Mouse (Mus musculus) embryonic fibroblast, embryonic 13.5 days (primary cell): ENCODE measurements around the gene Itih5. TPM values are rescaled to one million over a fixed set of nuclear protein-coding genes. Genes with fewer than 3 reads are reported as not detected.

ENCODE experiments used
- H3K27ac ChIP-seq: 2 replicates; pipeline ENCODE4 v1.5.1; 2012; ENCODE audit warnings: low read length, control low read depth, inconsistent platforms; ENCODE audit not compliant: insufficient read depth
- H3K4me1 ChIP-seq: 2 replicates; pipeline ENCODE4 v1.6.1; 2011; ENCODE audit warnings: low read length; ENCODE audit not compliant: control insufficient read depth, insufficient read depth
- H3K4me3 ChIP-seq: 2 replicates; pipeline ENCODE4 v1.5.1; 2011; ENCODE audit warnings: mild to moderate bottlenecking, control low read depth, low read length; ENCODE audit not compliant: insufficient read depth
- CTCF ChIP-seq: IDR thresholded peaks from 2 replicates; pipeline ENCODE4 v1.5.1; 2011; ENCODE audit warnings: mild to moderate bottlenecking, control low read depth, low read length, moderate library complexity, borderline replicate concordance; ENCODE audit not compliant: insufficient read depth
- POLR2A ChIP-seq: IDR thresholded peaks from 2 replicates; pipeline ENCODE4 v1.6.1; 2011; ENCODE audit warnings: low read depth, mild to moderate bottlenecking, control low read depth, low read length, moderate library complexity
- polyA plus RNA-seq: library from polyadenylated mRNA; stranded (reverse); fragments of >200 nt; gene quantifications from 2 replicates; pipeline ENCODE4 v1.2.4, GENCODE M21; 2011; ENCODE audit warnings: low read depth; ENCODE audit not compliant: missing spikeins, insufficient read length

The Itih5 gene
- polyA plus RNA-seq, 1 experiment: 8.5 TPM

DNA sequence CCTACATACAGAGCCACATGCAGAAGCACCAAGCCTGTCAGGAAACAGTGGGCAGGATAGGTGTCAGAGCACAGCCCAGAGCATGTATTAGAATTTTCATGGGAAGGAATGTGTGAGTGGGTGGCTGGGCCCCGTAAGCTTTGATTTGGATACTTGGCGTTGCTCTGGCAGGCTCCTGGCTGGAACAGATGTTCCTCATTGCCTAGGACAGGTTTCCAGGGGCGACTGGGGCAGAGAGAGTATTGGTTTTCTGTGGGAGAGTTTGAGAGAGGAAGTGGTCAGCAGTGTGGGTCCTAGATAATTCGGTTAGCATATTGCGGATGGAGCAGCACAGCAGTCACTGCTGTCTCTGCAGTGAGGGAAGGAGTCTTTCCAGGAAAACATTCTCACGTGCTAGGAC is 13.3 kb downstream of the Itih5 start:
- TF ChIP-seq POLR2A: no peak
- H3K4me3 ChIP-seq: no peak overlapping the region
- no peak overlapping the region for H3K27ac ChIP-seq
- no peaks in the 10 kb centered on the region; the same call in 1 of the 2 replicates for H3K4me1 ChIP-seq

DNA sequence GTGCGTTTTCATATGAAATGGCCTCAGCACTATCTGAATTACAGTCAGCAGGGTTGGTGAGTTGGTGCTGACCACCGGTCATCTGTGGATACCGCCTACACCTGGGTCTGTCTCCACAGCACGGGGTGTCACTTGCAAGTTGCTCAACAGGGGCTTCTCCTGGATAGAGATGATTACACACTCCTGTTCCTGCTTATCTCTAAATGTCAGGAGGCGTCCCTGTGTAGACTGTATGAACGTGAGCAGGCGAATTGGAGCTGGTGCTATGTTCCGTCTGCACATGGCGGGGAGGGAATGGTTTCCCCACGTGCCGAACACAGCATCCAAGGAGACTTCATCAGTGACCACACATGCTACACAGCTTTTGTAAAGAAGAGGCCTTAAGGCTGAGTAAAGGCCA is 13.9 kb downstream of the Itih5 start:
- TF ChIP-seq CTCF: no peak
- TF ChIP-seq POLR2A: no peak
- Histone ChIP-seq H3K27ac (no peak overlapping the region), H3K4me1 (no peaks in the 10 kb centered on the region; the same call in 1 of the 2 replicates), H3K4me3 (no peak overlapping the region)

DNA sequence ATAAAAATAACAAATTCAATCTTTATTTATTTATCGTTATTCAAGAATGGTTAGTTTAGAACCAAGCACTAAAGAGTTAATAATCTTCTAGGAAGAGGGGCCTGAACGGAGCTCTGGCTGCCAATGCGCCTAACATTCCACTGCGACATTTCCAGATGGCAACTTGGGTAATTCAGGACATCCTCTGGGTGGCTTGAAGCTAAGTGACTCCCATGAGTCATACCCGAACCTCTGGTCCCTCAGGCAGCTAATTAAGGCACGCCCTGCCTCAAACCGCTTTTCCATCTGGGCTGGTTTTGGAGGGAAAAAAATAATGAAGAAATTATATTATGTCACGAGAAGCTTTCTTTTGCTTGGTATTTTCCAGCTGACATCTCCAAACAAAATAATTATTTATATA is 14.6 kb downstream of the Itih5 start:
- Histone ChIP-seq H3K4me3 (no peak overlapping the region), H3K4me1 (no peaks in the 10 kb centered on the region; the same call in 1 of the 2 replicates), H3K27ac (no peak overlapping the region)
- TF ChIP-seq POLR2A: no peak
- TF ChIP-seq CTCF: no peak

DNA sequence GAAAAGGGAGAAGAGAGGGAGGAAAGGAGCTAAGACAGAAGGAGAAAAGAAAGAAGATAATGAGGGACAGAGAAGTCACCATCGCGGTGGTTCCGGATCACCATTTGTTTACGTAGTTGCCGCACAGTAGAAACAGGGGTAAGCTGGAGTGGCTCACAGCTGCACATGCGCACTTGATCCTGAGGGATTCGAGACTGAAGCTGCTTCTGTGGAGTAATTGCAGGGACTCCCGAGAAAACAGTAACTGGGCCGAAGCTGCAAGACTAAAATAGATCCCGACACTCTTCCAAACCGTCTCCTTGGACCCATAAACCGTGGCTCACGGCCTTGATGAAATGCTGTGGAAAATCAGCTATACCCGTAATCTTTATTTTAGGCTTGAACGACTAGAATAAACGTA is 16.6 kb downstream of the Itih5 start:
- no peak for TF ChIP-seq CTCF
- no peak for TF ChIP-seq POLR2A
- Histone ChIP-seq H3K4me3 (no peak overlapping the region), H3K4me1 (no peaks in the 10 kb centered on the region), H3K27ac (no peak overlapping the region)

DNA sequence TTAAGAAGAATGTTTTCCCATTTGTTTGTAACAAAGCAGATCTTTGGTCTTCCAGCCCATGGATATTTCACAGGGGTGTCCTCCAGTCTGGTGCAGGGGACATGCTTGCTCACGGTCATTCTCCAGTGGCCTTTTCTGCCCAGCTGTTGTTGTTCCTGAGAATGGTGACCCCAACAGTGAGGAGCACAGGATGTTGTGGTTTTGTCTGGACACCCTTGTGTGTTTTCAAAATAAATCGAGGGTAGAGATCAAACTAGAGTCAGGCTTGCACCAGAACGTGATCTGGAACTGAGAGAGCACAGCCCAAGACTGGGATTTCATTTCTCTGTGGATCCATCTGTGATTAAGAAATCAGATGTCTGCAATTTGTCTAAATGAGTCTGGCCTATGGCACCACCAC is 40.2 kb downstream of the Itih5 start:
- H3K4me1 ChIP-seq: no peaks in the 10 kb centered on the region
- no peak overlapping the region for H3K27ac ChIP-seq
- no peak for TF ChIP-seq CTCF
- no peak for TF ChIP-seq POLR2A
- H3K4me3 ChIP-seq: no peak overlapping the region

DNA sequence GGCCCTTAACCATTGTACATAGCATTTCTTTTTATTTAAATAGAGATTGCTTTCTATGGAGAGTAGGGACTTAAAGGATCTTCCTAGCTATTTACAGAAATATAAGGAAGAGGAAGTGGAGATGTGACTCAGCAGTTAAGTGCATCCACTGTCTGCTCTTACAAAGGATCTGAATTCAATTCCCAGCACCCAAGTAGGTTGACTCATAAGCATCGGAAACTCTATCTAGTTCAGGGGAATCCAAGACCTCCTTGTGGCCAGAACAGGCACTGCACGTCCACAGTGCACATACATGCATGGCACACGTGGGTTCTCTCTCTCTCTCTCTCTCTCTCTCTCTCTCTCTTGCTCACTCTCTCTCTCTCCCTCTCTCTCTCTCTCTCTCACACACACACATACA is 41.8 kb downstream of the Itih5 start:
- Histone ChIP-seq H3K27ac (no peak overlapping the region), H3K4me1 (no peaks in the 10 kb centered on the region), H3K4me3 (no peak overlapping the region)
- no peak for TF ChIP-seq POLR2A
- no peak for TF ChIP-seq CTCF

DNA sequence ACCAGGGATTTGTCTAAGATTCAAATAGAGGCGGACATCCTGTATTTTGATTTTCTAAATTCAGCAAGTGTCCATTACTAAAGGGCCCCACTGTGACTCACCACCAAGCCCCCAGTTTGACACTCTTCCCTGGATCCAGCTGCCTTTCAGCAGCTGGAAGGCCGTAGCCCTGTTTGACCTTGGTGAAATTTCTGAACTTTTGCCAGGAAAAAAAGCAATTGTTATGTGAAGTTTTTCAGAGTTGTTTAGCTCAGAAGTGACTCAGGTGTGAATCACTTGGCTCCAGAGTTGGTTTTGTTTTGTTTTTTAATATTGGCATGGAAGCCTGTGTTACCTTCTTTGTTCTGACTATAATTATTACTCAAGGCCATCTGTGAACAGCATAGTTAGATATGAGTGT is 46.0 kb downstream of the Itih5 start:
- Histone ChIP-seq H3K27ac (no peak overlapping the region), H3K4me1 (no peaks in the 10 kb centered on the region), H3K4me3 (no peak overlapping the region)
- no peak for TF ChIP-seq POLR2A
- TF ChIP-seq CTCF: no peak

DNA sequence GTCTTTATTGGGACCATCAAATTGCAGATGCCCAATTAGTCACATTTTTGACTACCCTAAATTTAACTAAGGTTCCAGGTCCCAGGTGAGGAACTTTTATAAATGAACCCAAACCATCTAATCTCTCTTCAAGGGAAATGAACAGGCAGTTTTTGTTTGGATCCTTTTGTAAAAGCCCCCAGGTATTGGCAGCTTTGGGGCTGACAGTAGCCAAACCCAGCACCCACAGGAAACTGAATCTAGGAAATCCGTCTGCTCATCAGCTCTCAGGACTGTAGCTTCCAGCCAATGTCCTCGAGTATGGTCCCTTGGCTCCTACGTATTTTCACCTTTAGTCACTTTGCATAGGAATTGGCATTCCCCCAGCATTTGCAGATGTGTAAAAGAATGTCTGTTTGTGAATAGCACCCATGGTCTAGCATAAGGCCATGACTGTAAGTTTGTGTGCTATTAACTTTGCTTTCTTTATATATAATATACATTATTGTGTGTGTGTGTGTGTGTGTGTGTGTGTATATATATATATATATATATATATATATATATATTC is 47.4 kb downstream of the Itih5 start:
- TF ChIP-seq CTCF: no peak
- no peak for TF ChIP-seq POLR2A
- H3K27ac ChIP-seq: no peak overlapping the region
- no peak overlapping the region for H3K4me3 ChIP-seq
- H3K4me1 ChIP-seq: no peaks in the 10 kb centered on the region

DNA sequence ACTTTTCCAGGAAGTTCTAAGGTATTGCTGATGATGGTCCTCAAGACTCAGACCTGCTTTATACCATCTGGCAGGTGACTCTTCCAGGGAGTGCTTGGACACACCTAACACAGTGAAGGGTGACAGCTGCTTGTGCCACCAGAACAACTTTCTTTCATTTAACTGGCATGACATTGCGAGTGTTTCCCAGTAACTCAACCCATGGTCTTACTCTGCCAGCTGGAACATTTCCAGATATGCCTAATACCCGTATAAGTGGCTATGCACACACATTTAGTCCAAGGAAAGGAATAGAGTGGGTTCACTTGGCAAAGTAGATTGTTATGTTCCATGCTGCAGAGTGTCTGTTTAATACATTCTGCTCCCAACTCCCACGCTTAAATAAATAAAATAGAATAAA is 50.9 kb downstream of the Itih5 start:
- Histone ChIP-seq H3K4me1 (no peaks in the 10 kb centered on the region), H3K27ac (no peak overlapping the region), H3K4me3 (no peak overlapping the region)
- TF ChIP-seq POLR2A (no peak), CTCF (no peak)

DNA sequence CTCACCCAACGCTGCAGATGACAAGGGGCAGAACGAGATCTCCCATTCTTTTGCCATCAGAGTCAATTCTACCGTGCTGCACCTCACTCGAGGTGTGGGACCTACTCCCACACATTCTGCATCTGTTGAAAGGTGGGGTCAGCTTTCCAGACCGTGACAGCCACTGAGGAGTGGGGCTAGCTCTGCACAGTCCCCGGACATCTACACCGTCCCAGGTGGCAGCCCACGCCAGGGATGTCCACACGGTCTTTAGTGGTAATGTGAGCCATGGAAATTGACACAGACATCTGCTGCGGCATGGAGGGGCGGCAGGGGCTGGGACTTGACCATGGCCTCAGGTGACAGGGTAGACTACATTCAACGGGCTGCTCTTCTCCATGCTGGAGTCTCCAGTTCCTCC is 60.1 kb downstream of the Itih5 start:
- Histone ChIP-seq H3K4me3 (no peak overlapping the region), H3K27ac (no peak overlapping the region), H3K4me1 (no peaks in the 10 kb centered on the region)
- no peak for TF ChIP-seq POLR2A
- TF ChIP-seq CTCF: no peak

DNA sequence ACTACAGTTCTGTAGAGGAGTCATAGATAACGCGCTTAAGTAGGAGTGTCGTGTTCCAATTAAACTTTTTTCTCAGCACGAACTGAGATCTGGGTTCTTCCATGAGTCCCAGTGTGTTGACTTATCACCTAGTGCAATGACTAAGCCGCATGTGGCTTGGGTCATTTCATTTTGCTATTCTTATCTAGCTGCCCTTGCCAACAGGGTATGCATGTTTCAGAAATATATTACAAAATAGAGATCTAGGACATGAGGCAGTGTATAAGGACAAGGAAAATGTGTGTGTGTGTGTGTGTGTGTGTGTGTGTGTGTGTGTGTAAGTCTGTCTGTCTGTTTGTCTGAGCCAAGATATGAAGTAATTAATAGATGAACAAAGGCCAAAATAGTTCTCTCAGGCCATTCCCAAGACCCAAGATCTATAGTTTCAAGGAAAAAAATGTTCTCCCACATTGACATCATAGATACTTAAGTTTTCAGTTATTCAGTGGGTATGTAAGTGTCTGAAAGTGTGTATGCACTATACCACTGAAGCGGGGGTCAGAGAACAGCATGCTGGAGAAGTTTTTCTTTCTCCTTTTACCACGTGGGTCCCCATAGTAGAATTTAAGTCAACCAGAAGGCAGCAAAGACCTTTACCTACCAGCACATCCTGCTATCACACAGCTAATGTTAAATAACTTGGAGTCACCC is 62.6 kb downstream of the Itih5 start:
- H3K4me1 ChIP-seq: no peaks in the 10 kb centered on the region
- no peak for TF ChIP-seq POLR2A
- no peak for TF ChIP-seq CTCF
- no peak overlapping the region for H3K27ac ChIP-seq
- no peak overlapping the region for H3K4me3 ChIP-seq
